Mouse (Mus musculus) heart, embryonic 13.5 days (tissue): ENCODE data around the gene Zfp831. TPM values are rescaled to one million over a fixed set of nuclear protein-coding genes. Genes with fewer than 3 reads are reported as not detected.

Source experiments
- ATAC-seq: fragments of 200-750 bp; cut with Nextera tagmentation; 2 replicates; pipeline ENCODE4 v1.8.0; 2017; ENCODE audit warnings: moderate TSS enrichment; ENCODE audit not compliant: insufficient number of reproducible peaks, low FRiP score, low TSS enrichment; ENCODE audit errors: extremely low read depth
- H3K27ac ChIP-seq: fragments of 300-500 bp; sonication (generic); replicated peaks from 2 replicates; pipeline ENCODE4 v1.5.1; 2015; ENCODE audit warnings: moderate library complexity, mild to moderate bottlenecking, inconsistent platforms
- H3K27me3 ChIP-seq: fragments of 300-500 bp; sonication (generic); replicated peaks from 2 replicates; pipeline ENCODE4 v1.6.1; 2015; ENCODE audit warnings: mild to moderate bottlenecking, inconsistent platforms
- H3K36me3 ChIP-seq: fragments of 300-500 bp; sonication (generic); 2 replicates; pipeline ENCODE4 v1.6.1; 2015; ENCODE audit warnings: mild to moderate bottlenecking, inconsistent platforms
- H3K4me1 ChIP-seq: fragments of 300-500 bp; sonication (generic); 2 replicates; pipeline ENCODE4 v1.6.1; 2015; ENCODE audit warnings: inconsistent platforms
- H3K4me2 ChIP-seq: fragments of 300-500 bp; sonication (generic); 2 replicates; pipeline ENCODE4 v1.6.1; 2015; ENCODE audit warnings: inconsistent platforms, mild to moderate bottlenecking, moderate library complexity
- H3K4me3 ChIP-seq: fragments of 300-500 bp; sonication (generic); 2 replicates; pipeline ENCODE4 v1.5.1; 2015; ENCODE audit warnings: moderate library complexity, mild to moderate bottlenecking, inconsistent platforms
- H3K9ac ChIP-seq: fragments of 300-500 bp; sonication (generic); 2 replicates; pipeline ENCODE4 v1.6.1; 2015; ENCODE audit warnings: inconsistent platforms, mild to moderate bottlenecking, moderate library complexity
- H3K9me3 ChIP-seq: fragments of 300-500 bp; sonication (generic); 2 replicates; pipeline ENCODE4 v1.6.1; 2016; ENCODE audit warnings: inconsistent platforms
- WGBS: fragments of 180-500 bp; shearing (Covaris S2); methylation state at CpG from one replicate; pipeline ENCODE4 v1.1.7; 2015; ENCODE audit warnings: mixed read lengths; 5-methylcytosine and 5-hydroxymethylcytosine counted together
- polyA plus RNA-seq: library from polyadenylated mRNA; unstranded; fragments of >200 nt; fragmentation: Nextera tagmentation; extraction: Ambion mirVana; gene quantifications from 2 replicates; pipeline ENCODE4 v1.2.1, GENCODE M21; 2015

The Zfp831 gene
- polyA plus RNA-seq, 1 experiment from 2014 or later, result 0.01 TPM

- Histone ChIP-seq H3K27me3 (peaks cover 36% of the 10 kb centered on the region), H3K4me1 (peaks cover 26% of the 10 kb centered on the region), H3K9ac (peak overlapping the region; percentile 75), H3K36me3 (no peaks in the 10 kb centered on the region), H3K9me3 (no peaks in the 10 kb centered on the region), H3K27ac (no peak overlapping the region), H3K4me2 (peak overlapping the region; percentile 96), H3K4me3 (peak overlapping the region; percentile 60)
- ATAC-seq, result no peak
- WGBS, result 4% methylated on average over 16 of the region's 16 CpGs
Observed at GRCm38 (mm10) chr2:174674287-174675045, 31.1 kb downstream of the Zfp831 start.

- Histone ChIP-seq H3K4me3 (no peak overlapping the region), H3K4me2 (0 out of 2 replicates have a peak overlapping the region, but pooled peaks have one; percentile 9), H3K9ac (no peak overlapping the region), H3K4me1 (peaks cover 26% of the 10 kb centered on the region), H3K9me3 (no peaks in the 10 kb centered on the region), H3K27me3 (peaks cover 33% of the 10 kb centered on the region), H3K36me3 (no peaks in the 10 kb centered on the region), H3K27ac (no peak overlapping the region)
- 15% methylated on average over 9 of the region's 9 CpGs for WGBS
- no peak for ATAC-seq
Observed at GRCm38 (mm10) chr2:174675642-174676041, 32.3 kb downstream of the Zfp831 start.

- ATAC-seq, result no peak
- H3K27ac ChIP-seq, result no peak overlapping the region
- H3K9me3 ChIP-seq, result no peaks in the 10 kb centered on the region
- no peaks in the 10 kb centered on the region for H3K36me3 ChIP-seq
- H3K27me3 ChIP-seq, result no peaks in the 10 kb centered on the region
- H3K4me2 ChIP-seq, result no peak overlapping the region
- no peaks in the 10 kb centered on the region for H3K4me1 ChIP-seq
- no peak overlapping the region for H3K9ac ChIP-seq
- no peak overlapping the region for H3K4me3 ChIP-seq
- 76% methylated on average over 8 of the region's 8 CpGs for WGBS
Observed at GRCm38 (mm10) chr2:174701351-174701750, 58.0 kb downstream of the Zfp831 start.

GRCm38 (mm10) chr2:174707101-174707500 lies 63.8 kb downstream of the Zfp831 start:
- no peaks in the 10 kb centered on the region for H3K27me3 ChIP-seq
- no peak for ATAC-seq
- no peak overlapping the region for H3K4me3 ChIP-seq
- H3K27ac ChIP-seq, result no peak overlapping the region
- H3K4me2 ChIP-seq, result no peak overlapping the region
- no peaks in the 10 kb centered on the region for H3K4me1 ChIP-seq
- no peaks in the 10 kb centered on the region for H3K36me3 ChIP-seq
- 88% methylated on average over 16 of the region's 16 CpGs for WGBS
- no peak overlapping the region for H3K9ac ChIP-seq
- no peaks in the 10 kb centered on the region for H3K9me3 ChIP-seq

- no peak overlapping the region for H3K4me2 ChIP-seq
- H3K9ac ChIP-seq, result no peak overlapping the region
- no peak for ATAC-seq
- no peaks in the 10 kb centered on the region for H3K27me3 ChIP-seq
- no peaks in the 10 kb centered on the region for H3K9me3 ChIP-seq
- H3K4me1 ChIP-seq, result no peaks in the 10 kb centered on the region
- WGBS, result 74% methylated on average over 4 of the region's 4 CpGs
- H3K4me3 ChIP-seq, result no peak overlapping the region
- no peaks in the 10 kb centered on the region for H3K36me3 ChIP-seq
- H3K27ac ChIP-seq, result no peak overlapping the region
Observed at GRCm38 (mm10) chr2:174708587-174708986, 65.3 kb downstream of the Zfp831 start.

- no peak overlapping the region for H3K9ac ChIP-seq
- H3K4me2 ChIP-seq, result no peak overlapping the region
- WGBS, result 65% methylated on average over 3 of the region's 3 CpGs
- no peaks in the 10 kb centered on the region for H3K36me3 ChIP-seq
- ATAC-seq, result no peak
- no peak overlapping the region for H3K4me3 ChIP-seq
- no peaks in the 10 kb centered on the region for H3K9me3 ChIP-seq
- H3K4me1 ChIP-seq, result no peaks in the 10 kb centered on the region
- H3K27ac ChIP-seq, result no peak overlapping the region
- H3K27me3 ChIP-seq, result no peaks in the 10 kb centered on the region
Observed at GRCm38 (mm10) chr2:174710185-174710584, 66.9 kb downstream of the Zfp831 start.

GRCm38 (mm10) chr2:174712043-174712442 lies 68.7 kb downstream of the Zfp831 start:
- no peaks in the 10 kb centered on the region for H3K36me3 ChIP-seq
- no peak overlapping the region for H3K4me2 ChIP-seq
- no peak overlapping the region for H3K9ac ChIP-seq
- H3K4me3 ChIP-seq, result no peak overlapping the region
- no peaks in the 10 kb centered on the region for H3K27me3 ChIP-seq
- H3K9me3 ChIP-seq, result no peaks in the 10 kb centered on the region
- no peaks in the 10 kb centered on the region for H3K4me1 ChIP-seq
- WGBS, result 93% methylated on average over 1 of the region's 1 CpGs
- no peak for ATAC-seq
- H3K27ac ChIP-seq, result no peak overlapping the region

GRCm38 (mm10) chr2:174715938-174716337 lies 72.6 kb downstream of the Zfp831 start:
- no peaks in the 10 kb centered on the region for H3K4me1 ChIP-seq
- no peaks in the 10 kb centered on the region for H3K27me3 ChIP-seq
- no peaks in the 10 kb centered on the region for H3K9me3 ChIP-seq
- ATAC-seq, result no peak
- no peak overlapping the region for H3K4me3 ChIP-seq
- no peak overlapping the region for H3K4me2 ChIP-seq
- no peak overlapping the region for H3K9ac ChIP-seq
- H3K27ac ChIP-seq, result no peak overlapping the region
- H3K36me3 ChIP-seq, result no peaks in the 10 kb centered on the region

GRCm38 (mm10) chr2:174717857-174718256 lies 74.5 kb downstream of the Zfp831 start:
- Histone ChIP-seq H3K27ac (no peak overlapping the region), H3K9me3 (no peaks in the 10 kb centered on the region), H3K4me3 (no peak overlapping the region), H3K36me3 (no peaks in the 10 kb centered on the region), H3K4me2 (no peak overlapping the region), H3K27me3 (no peaks in the 10 kb centered on the region), H3K4me1 (no peaks in the 10 kb centered on the region), H3K9ac (no peak overlapping the region)
- 82% methylated on average over 4 of the region's 4 CpGs for WGBS
- no peak for ATAC-seq

- 76% methylated on average over 10 of the region's 10 CpGs for WGBS
- Histone ChIP-seq H3K9me3 (no peaks in the 10 kb centered on the region), H3K27me3 (no peaks in the 10 kb centered on the region; the same call in 1 of the 2 replicates), H3K36me3 (no peaks in the 10 kb centered on the region), H3K27ac (no peak overlapping the region), H3K4me1 (peaks cover 2% of the 10 kb centered on the region; the same call in 1 of the 2 replicates), H3K4me2 (no peak overlapping the region), H3K4me3 (no peak overlapping the region), H3K9ac (no peak overlapping the region)
- ATAC-seq, result no peak
Observed at GRCm38 (mm10) chr2:174727114-174727823, 83.9 kb downstream of the Zfp831 start.

GRCm38 (mm10) chr2:174731939-174732338 lies 88.6 kb downstream of the Zfp831 start:
- H3K27ac ChIP-seq, result no peak overlapping the region
- H3K9me3 ChIP-seq, result no peaks in the 10 kb centered on the region
- no peak overlapping the region for H3K9ac ChIP-seq
- no peak overlapping the region for H3K4me2 ChIP-seq
- no peaks in the 10 kb centered on the region for H3K36me3 ChIP-seq
- no peak for ATAC-seq
- WGBS, result 67% methylated on average over 5 of the region's 5 CpGs
- peaks cover 17% of the 10 kb centered on the region for H3K4me1 ChIP-seq
- no peaks in the 10 kb centered on the region; the same call in 1 of the 2 replicates for H3K27me3 ChIP-seq
- H3K4me3 ChIP-seq, result no peak overlapping the region
